Mouse (Mus musculus): Measurements from ENCODE around the gene Txndc17. TPM values are rescaled to one million over a fixed set of nuclear protein-coding genes. Genes with fewer than 3 reads are reported as not detected.

The Txndc17 gene
- polyA plus RNA-seq, 2 experiments, result 133 to 239 TPM

DNA sequence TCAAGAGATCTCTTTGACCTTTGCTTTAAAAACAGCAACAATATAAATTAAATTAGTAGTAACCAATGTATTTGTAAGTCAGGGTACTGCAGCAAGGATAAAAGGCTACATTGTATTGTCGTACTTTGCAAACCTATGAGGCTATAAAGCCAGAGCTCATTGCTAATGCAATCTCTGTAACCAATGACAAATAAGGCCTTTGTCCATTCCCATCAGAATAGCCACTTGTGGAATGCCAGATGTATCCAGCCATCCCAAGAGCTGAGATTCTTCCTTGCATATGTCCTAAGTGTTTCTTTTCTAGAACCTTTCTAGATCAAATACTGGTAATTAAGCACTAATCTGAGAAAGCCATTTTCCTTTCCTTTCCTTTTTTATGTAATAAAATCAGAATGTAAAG, 16.5 kb upstream of the Txndc17 start:
- Histone ChIP-seq H3K4me2 (replicated peaks; ENCODE audit: low read depth, low read length, severe bottlenecking) (no peak overlapping the region), H3K36me3 (ENCODE audit: control insufficient read depth, insufficient read depth, low read length) (peaks cover 60% of the 10 kb centered on the region), H3K27me3 (ENCODE audit: control insufficient read depth, insufficient read depth, low read length) (no peaks in the 10 kb centered on the region)

DNA sequence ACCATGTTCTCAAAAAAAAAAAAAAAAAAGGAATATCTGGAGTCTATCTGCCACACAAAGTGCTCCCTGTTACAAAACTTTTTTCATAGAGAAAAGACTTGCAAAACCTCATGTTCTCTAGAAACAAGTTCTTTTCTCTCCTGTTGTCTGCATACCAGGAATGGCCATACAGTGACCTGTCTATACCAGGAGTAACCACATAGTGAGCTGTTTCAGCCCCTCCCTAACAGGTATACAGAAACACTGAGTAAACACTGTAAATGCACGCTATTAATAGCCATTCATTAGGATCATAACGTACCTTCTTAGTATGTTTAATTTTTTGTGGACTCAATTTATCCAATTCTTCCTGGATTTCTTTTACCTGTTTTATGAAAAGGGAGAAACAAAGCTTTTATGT, 13.1 kb upstream of the Txndc17 start:
- H3K27me3 ChIP-seq (ENCODE audit: control insufficient read depth, insufficient read depth, low read length), result no peaks in the 10 kb centered on the region
- no peaks in the 10 kb centered on the region for H3K9me3 ChIP-seq (ENCODE audit: control insufficient read depth, low read length)
- no peak overlapping the region for H3K27ac ChIP-seq (replicated peaks; ENCODE audit: low read depth, low read length)
- H3K4me3 ChIP-seq (replicated peaks; ENCODE audit: low read length), result no peak overlapping the region
- H3K4me2 ChIP-seq (replicated peaks; ENCODE audit: low read depth, low read length, severe bottlenecking), result no peak overlapping the region
- no peak for DNase-seq (ENCODE audit: low spot score)
- no peak overlapping the region for H3K9ac ChIP-seq (ENCODE audit: low read depth, low read length, severe bottlenecking)
- ATAC-seq (ENCODE audit: low FRiP score, low read depth), result no peak
- WGBS, result 92% methylated on average over 2 of the region's 2 CpGs
- H3K4me1 ChIP-seq (ENCODE audit: control insufficient read depth, insufficient read depth, low read length), result no peaks in the 10 kb centered on the region
- H3K36me3 ChIP-seq (ENCODE audit: control insufficient read depth, insufficient read depth, low read length), result peaks cover 46% of the 10 kb centered on the region
- no peak for TF ChIP-seq POLR2A (IDR thresholded peaks at IDR 0.05; ENCODE audit: borderline replicate concordance, extremely low read depth, insufficient read depth, insufficient read length)

More for the DNA sequence above, 16.5 kb upstream of the Txndc17 start:
- WGBS, result 86% methylated on average over 1 of the region's 1 CpGs
- TF ChIP-seq POLR2A (IDR thresholded peaks at IDR 0.05; ENCODE audit: borderline replicate concordance, extremely low read depth, insufficient read depth, insufficient read length), result no peak
- Histone ChIP-seq H3K27ac (replicated peaks; ENCODE audit: low read depth, low read length) (no peak overlapping the region), H3K9ac (ENCODE audit: low read depth, low read length, severe bottlenecking) (no peak overlapping the region), H3K4me3 (replicated peaks; ENCODE audit: low read length) (no peak overlapping the region), H3K9me3 (ENCODE audit: control insufficient read depth, low read length) (no peaks in the 10 kb centered on the region), H3K4me1 (ENCODE audit: control insufficient read depth, insufficient read depth, low read length) (no peaks in the 10 kb centered on the region)
- DNase-seq (ENCODE audit: low spot score), result no peak
- no peak for ATAC-seq (ENCODE audit: low FRiP score, low read depth)

DNA sequence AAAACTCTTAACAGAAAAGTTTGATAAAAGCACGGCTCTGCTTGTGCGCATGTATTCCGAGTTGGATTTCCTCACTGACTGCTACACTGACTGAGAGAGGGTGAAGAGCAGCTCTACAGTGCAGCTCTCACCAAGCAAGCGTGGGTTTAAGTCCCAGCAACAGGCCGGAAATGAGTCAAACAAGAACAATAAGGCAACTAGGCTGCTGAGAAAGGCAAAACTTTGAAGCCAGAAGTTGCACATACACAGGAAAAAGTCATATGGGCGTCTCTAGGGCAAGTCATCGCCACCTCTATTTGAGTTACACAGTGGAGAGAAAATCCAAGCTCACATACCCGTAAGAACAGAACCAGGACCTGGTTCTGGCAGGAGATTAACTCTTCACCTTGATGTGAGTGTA, 10.8 kb upstream of the Txndc17 start:
- WGBS, result 91% methylated on average over 8 of the region's 8 CpGs

DNA sequence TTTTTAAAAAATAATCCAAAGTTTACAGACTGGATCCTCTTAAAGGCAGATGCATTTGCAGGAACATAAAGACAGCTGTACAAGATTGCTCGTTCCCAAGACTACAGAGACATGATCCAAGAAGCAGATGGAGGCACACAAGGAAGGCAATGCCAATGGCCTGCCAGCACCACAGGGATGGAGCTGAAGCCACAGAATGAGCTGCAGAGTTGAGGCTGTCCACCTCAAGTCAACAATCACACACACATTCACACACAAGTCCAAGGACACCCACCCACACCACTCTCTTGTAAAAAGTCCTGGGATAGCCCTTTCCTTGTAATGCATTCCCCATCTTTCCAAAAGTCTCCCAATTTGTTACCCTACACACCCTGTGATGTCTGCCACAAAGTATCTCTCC, 3.9 kb upstream of the Txndc17 start:
- no peak overlapping the region for H3K4me3 ChIP-seq (replicated peaks; ENCODE audit: low read length)
- WGBS, result 74% methylated on average over 1 of the region's 1 CpGs
- ATAC-seq (ENCODE audit: low FRiP score, low read depth), result no peak

More for the DNA sequence above, 10.8 kb upstream of the Txndc17 start:
- no peak for ATAC-seq (ENCODE audit: low FRiP score, low read depth)
- Histone ChIP-seq H3K4me3 (replicated peaks; ENCODE audit: low read length) (no peak overlapping the region), H3K9me3 (ENCODE audit: control insufficient read depth, low read length) (no peaks in the 10 kb centered on the region), H3K9ac (ENCODE audit: low read depth, low read length, severe bottlenecking) (no peak overlapping the region), H3K27me3 (ENCODE audit: control insufficient read depth, insufficient read depth, low read length) (no peaks in the 10 kb centered on the region), H3K4me1 (ENCODE audit: control insufficient read depth, insufficient read depth, low read length) (no peaks in the 10 kb centered on the region), H3K27ac (replicated peaks; ENCODE audit: low read depth, low read length) (no peak overlapping the region), H3K4me2 (replicated peaks; ENCODE audit: low read depth, low read length, severe bottlenecking) (no peak overlapping the region), H3K36me3 (ENCODE audit: control insufficient read depth, insufficient read depth, low read length) (peaks cover 35% of the 10 kb centered on the region)
- no peak for DNase-seq (ENCODE audit: low spot score)
- TF ChIP-seq POLR2A (IDR thresholded peaks at IDR 0.05; ENCODE audit: borderline replicate concordance, extremely low read depth, insufficient read depth, insufficient read length), result no peak

GRCm38 (mm10) chr11:72205256-72205655, 2.1 kb upstream of the Txndc17 start:
- Histone ChIP-seq H3K4me3 (replicated peaks; ENCODE audit: low read length) (peak overlapping the region; percentile 80; the same call in 1 of the 2 replicates), H3K27me3 (ENCODE audit: control insufficient read depth, insufficient read depth, low read length) (no peaks in the 10 kb centered on the region), H3K4me2 (replicated peaks; ENCODE audit: low read depth, low read length, severe bottlenecking) (no peak overlapping the region), H3K9ac (ENCODE audit: low read depth, low read length, severe bottlenecking) (no peak overlapping the region), H3K36me3 (ENCODE audit: control insufficient read depth, insufficient read depth, low read length) (peaks cover 22% of the 10 kb centered on the region), H3K27ac (replicated peaks; ENCODE audit: low read depth, low read length) (no peak overlapping the region), H3K4me1 (ENCODE audit: control insufficient read depth, insufficient read depth, low read length) (peaks cover 12% of the 10 kb centered on the region), H3K9me3 (ENCODE audit: control insufficient read depth, low read length) (no peaks in the 10 kb centered on the region)
- DNase-seq (ENCODE audit: low spot score) (no peak), ATAC-seq (ENCODE audit: low FRiP score, low read depth) (no peak)
- no peak for TF ChIP-seq POLR2A (IDR thresholded peaks at IDR 0.05; ENCODE audit: borderline replicate concordance, extremely low read depth, insufficient read depth, insufficient read length)
- WGBS, result 83% methylated on average over 6 of the region's 6 CpGs

More for the DNA sequence above, 3.9 kb upstream of the Txndc17 start:
- Histone ChIP-seq H3K27me3 (ENCODE audit: control insufficient read depth, insufficient read depth, low read length) (no peaks in the 10 kb centered on the region), H3K9me3 (ENCODE audit: control insufficient read depth, low read length) (no peaks in the 10 kb centered on the region), H3K27ac (replicated peaks; ENCODE audit: low read depth, low read length) (no peak overlapping the region), H3K4me2 (replicated peaks; ENCODE audit: low read depth, low read length, severe bottlenecking) (no peak overlapping the region), H3K36me3 (ENCODE audit: control insufficient read depth, insufficient read depth, low read length) (peaks cover 15% of the 10 kb centered on the region), H3K9ac (ENCODE audit: low read depth, low read length, severe bottlenecking) (no peak overlapping the region), H3K4me1 (ENCODE audit: control insufficient read depth, insufficient read depth, low read length) (peaks cover 12% of the 10 kb centered on the region)
- no peak for TF ChIP-seq POLR2A (IDR thresholded peaks at IDR 0.05; ENCODE audit: borderline replicate concordance, extremely low read depth, insufficient read depth, insufficient read length)
- DNase-seq (ENCODE audit: low spot score), result no peak
